Mouse (Mus musculus): ENCODE data around the gene Epha6.

Gene Epha6

DNA sequence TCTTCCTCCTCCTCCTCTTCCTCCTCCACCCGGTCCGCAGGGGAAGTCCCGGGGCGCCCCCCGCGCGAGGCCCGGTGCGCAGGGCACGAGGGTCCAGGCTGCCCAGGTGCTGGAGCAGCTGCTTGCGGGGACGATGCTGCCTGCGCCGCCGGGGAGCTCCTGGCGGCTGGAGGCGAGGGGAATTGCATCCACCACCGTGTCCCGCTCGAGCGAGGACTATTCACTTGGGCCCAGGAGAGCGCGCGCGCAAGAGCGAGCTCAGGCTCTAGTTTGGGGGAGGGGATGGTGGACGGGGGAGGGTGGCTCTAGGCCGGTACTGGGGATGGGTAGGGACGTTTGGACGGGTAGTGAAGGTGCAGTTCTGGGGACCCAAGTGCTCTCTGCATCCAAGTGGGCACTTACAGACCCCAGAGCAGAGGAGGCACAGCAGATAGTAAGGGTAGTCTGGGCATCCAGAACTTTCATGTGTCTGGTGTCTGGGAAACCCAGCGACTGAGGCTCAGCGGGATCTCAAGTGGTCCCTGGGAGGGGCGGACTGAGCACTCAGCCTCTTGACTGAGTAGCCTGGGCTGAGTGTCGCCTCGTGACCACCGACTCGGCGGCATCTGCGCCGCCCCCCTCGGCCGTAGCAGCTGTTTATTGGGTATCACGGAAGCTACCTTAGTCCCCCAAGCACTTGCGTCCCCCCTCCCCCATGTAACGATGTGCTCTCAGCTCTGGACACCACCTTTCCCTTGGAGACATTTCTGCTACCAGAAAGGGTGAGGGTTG lies at the start of gene Epha6:
Epha6 (minus strand) TSS at position 471 of the 771 bp plus-strand sequence.
- DNase-seq (ENCODE audit: low spot score): no peak

DNA sequence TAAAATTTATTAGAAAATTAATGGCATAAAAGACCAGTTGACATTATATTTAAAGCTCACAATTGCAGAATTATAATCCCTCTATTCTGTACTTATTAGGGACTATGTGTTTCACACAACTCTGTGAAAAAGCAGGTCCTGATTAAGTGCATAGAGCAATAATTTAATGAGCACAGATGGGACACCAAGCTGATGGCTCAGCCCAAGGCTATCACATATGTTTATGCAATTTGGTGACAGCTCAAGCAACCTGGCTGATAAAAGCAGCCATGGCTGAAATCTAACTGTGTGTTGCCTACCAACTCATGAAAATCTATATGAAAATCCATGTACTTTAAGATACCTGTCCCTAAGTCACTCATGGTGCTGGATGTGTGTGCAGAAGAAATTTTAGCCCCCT lies 46.4 kb upstream of the Epha6 start:
- DNase-seq (ENCODE audit: low spot score): no peak

DNA sequence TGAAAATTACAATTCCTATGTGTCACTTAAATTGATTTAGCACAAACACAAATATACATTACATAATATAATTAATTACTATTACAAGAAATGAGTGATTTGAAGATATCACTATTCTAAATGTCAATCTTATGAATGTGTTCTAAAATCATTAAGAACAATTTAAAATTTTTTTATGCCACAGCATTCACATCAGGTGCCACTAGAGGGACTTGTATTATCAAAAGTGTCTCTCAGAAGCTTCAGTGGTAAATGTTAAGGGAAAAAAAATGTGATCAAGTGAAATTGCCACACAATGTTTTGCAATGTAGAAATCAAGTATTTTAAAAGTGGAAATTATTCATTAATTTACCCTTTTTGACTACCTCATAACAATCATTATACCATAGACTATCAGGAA lies 22.8 kb upstream of the Epha6 start:
- DNase-seq (ENCODE audit: low spot score): no peak

DNA sequence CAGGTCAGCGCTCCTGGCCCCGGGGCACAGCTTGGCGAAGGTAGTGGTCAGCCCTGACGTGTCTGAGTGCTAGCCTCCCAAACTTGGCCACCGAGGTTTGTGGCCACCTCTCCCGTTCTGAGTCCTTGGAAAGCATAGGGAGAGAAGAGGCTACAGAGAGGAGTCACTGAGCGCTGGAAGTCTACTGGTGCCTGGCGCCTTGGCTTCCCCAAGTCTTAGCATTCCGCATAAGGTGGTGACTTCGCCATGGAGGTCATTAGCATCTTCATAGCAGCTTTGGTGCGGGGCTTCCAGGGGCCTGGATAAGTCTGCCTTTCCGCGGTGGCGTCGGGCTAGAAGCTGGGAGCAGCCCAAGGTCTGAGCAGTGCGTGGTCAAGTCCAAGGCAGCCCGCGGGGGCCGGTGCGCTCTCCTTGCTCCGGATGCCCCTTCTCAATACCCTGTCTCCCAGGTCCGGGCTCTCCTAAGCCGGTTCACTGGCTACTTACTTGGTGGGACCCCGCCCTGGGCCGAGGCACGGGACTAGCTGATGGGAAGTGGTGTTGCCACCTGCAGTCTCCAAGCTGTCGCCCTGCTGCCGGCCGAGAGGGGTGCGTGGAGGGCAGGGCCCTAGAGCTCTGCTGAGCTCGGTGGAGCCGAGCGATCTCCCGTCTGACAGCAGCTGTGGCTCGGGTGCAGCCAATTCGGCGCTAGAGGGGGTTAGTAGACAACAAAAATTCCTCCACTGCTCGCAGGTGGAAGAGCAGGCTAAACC lies 677 bp upstream of the Epha6 start:
- peak; percentile 6 for DNase-seq (ENCODE audit: low spot score)

DNA sequence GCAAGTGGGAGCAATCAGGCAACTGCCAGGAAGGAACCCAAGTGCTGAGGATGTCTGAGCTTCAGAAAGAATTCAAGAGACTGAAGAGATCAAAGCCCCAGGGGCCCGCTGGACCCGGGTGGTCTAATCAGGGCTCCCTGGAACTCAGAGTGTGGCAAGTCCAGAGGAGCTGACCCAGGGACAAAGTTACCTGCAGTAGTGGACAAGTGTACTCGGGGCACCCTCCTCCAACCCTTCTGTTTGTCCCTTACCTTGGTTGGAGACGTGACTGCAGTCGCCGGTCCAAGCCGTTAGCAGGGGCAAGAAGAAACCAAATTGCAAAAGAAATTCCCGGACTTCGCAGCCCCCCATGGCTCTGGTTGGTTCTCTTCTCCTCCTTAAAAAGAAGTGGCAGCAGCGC lies 718 bp downstream of the Epha6 start:
- DNase-seq (ENCODE audit: low spot score): no peak

DNA sequence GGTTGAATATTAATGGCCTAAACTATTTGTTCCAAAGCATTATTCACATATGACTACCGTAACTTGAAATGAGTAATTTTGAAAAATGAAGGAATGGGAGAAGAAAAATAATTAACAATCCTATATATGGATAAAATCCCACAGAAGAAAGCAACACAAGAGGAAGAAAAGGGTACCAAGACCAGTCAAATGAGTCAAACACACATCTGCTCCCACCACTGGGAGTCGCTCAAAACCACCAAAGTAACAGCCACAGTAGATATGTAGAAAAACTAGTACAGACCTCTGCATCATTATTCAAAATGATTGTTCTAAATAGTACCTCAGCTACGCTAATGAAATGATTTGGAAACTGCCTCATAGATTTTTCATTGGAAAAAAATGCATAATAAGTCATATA lies 20.0 kb downstream of the Epha6 start:
- DNase-seq (ENCODE audit: low spot score): no peak

DNA sequence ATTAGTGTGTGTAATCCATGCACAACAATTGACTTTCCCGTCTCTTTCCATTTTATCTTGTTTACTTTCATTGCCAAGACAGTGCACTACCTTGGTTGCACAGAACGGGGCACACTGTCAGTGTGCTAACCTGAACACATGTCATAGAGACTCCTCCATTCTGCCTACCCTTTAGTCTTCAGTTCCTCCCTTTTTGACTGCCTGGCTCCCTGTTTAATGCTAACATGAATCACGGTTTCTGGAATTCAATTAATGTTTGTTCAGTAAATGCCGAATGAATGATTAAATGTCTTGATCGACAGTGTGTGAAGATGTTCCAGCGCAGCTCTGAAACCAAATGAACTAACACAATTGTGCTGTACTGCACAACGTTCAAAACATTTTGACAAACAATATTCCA lies 20.6 kb downstream of the Epha6 start:
- DNase-seq (ENCODE audit: low spot score): no peak

DNA sequence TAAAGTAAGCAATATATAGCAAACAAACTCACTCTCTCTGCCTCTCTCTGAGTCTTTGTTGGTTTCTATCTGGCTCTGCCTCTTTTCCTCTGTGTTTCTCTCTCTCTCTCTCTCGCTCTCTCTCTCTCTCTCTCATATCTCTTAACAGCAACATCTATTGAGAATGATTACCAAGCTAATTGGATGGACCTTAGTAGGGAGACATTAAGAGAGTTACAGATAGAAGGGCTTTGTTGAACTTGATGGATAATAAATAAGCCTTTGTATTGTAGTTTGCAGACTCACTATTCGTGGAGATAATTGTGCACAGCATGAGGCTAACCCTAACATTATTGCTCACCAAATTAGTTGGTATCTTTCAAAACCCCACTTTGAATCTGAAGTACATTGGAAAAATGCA lies 34.8 kb downstream of the Epha6 start:
- no peak for DNase-seq (ENCODE audit: low spot score)

DNA sequence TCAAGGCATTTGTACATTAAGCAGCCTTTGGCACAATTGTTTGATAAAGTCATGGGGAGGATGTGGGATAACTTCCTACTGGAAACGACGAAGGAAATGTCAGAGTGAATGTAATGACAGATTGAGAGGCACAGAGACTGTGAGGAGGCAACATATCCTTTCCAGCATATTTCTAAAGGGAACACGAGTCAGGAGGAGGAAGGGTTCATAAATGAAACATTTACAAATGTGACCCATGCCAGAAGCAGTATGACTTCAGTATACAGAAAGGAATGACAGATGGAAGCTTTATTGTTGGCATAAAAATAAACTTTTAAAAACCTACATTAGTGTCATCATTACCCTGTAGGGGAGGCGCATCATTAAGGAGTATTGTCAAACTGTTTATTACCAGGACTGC lies 60.9 kb downstream of the Epha6 start:
- no peak for DNase-seq (ENCODE audit: low spot score)

DNA sequence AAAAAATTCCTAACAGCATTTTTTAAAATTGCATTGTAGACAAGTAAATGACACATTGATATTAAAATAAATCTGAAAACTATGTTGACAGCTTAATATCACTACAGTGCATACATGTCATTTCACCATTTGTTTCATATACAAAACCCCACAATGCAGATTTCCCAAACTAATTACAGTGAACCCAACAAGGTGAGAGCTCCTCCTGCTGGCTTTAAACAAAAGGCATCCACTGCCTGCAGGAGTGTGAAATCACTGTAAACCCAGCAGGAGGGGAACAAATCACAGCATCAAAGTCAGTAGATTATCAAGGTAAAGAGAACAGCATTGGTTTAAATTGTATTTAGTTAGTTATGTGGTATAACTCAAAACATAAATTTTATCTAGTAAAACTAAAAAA lies 67.1 kb downstream of the Epha6 start:
- DNase-seq (ENCODE audit: low spot score): no peak

DNA sequence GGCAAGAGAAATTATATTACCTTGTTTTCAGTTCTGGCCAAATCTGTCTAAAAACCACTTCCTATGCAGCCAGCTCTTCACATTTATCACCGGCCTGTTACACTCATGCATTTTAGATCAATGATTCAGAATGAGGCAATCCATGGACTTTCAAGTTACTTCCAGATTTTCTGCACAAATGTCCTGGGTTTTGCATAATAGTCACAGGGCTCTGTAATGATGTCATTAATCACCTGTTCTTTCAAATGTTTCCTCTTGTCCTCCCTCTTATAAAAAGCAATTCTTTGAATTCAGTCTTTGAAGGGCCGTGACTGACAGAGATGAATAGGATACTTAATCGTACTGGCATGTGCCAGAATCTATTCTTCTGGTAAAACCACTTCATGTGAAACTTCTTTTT lies 95.6 kb downstream of the Epha6 start:
- DNase-seq (ENCODE audit: low spot score): no peak

DNA sequence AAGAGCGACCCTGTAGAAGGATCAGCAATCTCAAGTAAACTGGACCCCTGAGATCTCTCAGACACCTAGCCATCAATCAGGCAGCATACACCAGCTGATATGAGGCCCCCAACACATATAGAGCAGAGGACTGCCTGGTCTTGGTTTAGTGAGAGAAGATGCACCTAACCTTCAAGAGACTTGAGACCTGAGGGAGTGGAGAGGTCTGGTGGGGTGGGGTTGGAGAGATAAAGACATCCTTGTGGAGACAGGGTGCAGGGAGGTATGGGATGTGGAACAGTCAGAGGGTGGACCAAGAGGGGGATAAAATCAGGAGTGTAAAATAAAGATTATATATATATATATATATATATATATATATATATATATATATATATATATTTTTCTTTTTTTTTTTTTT lies 105.8 kb downstream of the Epha6 start:
- no peak for DNase-seq (ENCODE audit: low spot score)

DNA sequence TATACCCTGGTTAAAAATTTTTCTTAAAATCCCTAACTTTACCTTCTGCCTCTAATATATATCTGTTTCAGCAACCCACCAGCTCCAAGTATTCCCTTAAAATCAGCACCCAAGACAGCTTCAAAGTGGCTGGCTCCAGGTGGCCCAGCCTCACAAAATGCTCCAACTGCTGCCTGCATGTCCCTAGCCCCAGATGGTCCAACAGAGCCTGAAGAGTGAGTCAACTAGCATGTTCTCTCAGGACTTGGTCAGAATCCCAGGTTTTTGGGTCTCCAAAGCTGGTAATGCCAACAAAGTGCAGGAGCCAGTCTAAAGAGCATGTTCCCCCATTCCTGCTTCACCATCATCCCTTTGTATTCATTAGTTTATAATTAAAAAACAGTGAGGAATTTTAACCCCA lies 129.6 kb downstream of the Epha6 start:
- no peak for DNase-seq (ENCODE audit: low spot score)

DNA sequence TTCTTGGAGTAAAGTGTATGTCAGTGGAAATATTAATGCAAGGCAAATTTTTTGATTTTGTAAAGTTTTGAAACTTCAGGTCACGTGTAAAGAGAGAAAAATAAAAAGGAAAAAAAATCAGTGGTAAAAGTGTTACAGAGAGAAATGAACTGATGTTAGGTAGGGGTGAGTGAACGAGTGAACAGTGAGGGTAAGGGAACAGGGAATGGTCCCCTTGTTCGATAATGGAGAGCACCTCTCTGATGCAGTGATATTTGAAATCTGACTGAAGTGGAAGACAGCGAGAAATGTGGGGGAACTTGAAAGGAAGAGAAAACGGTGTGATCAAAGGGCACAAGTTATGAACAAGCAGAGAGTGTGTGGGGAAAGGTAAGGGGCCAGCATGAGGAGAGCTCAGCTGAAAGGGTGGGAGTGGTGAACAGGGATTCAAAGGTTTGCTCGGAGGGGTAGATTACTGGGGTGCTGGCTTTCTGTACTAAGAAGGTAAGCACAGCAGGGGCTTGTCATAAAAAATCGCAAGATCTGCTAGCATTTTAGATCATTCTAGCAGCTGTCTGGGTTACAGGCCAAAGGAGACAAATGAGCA lies 137.0 kb downstream of the Epha6 start:
- DNase-seq (ENCODE audit: low spot score): no peak

DNA sequence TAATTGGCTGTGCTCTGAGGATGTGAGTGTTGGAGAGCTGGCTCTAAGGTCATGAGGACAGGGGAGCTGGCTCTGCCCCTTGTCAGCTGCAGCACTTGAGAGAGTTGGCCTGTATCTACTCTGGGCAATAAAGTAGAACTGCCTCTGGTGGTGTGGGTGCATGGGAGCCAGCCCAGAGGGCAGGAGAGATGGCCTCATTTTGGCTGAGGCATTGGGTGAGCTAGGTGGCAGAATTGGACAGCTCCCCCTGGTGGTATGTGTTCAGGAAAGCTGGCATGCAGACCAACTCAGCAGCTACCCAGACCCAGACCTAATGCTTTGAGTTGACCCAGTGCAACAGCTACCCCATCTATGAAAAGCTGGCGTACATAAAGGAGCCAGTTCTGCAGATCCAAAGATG lies 170.0 kb downstream of the Epha6 start:
- DNase-seq (ENCODE audit: low spot score): peak; percentile 2

DNA sequence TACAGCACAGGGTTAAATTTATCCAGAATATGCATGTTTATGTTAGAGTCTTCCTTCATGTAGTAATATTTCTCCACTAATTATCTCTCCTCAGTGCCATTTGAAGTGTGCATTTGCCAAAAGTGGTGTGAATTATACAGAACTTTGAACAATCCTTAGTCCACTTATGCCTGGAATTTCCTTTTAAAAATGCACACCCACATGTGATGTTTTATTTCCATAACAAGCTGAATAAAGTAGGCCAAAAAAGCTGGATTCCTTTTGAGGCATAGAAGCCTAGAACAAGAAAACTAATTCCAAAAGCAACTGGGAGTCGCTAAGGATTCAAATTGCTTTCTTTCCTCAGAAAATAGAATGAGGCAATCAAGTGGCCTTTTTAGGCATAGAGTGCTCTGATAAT lies 171.1 kb downstream of the Epha6 start:
- DNase-seq (ENCODE audit: low spot score): no peak

DNA sequence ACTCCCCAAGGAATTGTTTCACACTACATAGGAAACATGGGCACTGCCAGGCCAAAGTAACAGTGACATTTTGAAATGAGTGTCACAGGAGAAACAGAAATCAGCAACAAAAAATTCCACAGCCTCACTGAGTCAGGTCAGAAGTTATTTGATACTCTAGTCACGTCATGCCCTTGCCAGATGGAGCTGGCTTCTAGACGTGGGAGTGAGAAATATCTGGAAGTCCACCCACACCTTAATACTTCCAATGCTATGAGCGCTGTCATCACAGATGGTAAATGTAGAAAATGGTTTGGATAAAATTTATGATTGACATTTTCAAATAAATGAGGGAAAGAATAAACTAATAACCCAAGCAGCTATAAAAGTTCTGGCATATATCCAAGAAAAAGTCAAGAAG lies 210.0 kb downstream of the Epha6 start:
- no peak for DNase-seq (ENCODE audit: low spot score)

DNA sequence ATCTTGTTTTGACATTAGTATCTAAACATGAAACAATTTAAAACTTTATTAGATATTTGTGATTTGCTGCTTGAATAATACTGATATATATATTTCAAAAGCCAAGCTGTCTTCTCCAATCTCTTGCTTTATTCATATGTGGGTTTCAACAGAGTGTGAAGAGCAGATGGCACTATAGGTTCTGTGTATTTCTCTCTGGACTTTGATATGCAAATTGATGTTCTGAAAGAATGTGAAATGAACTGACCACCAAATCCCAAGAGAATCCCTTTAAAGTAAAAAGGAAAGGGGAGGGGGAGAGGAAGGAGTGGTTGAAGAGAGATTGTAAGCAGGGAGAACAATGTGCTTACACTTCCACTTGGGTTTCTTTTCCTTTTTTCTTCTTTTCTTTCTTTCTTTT lies 212.4 kb downstream of the Epha6 start:
- no peak for DNase-seq (ENCODE audit: low spot score)

DNA sequence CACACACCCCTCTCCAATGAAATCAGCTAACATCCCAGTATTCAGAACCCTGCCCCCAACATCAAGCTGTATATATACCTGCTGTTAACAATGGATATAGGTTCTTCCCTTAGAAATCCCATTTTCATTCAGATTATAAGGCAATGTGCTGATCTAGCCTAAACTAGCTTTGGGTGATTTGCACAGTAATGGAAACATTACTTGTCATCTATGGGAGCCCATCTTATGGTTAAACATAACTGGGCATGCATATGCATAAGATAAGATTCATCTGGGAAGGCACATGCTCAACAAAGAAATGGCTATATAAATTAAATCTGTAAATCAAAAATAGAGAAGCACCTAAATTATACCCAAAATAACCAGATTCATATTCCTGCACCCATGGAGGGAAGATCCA lies 230.2 kb downstream of the Epha6 start:
- no peak for DNase-seq (ENCODE audit: low spot score)

DNA sequence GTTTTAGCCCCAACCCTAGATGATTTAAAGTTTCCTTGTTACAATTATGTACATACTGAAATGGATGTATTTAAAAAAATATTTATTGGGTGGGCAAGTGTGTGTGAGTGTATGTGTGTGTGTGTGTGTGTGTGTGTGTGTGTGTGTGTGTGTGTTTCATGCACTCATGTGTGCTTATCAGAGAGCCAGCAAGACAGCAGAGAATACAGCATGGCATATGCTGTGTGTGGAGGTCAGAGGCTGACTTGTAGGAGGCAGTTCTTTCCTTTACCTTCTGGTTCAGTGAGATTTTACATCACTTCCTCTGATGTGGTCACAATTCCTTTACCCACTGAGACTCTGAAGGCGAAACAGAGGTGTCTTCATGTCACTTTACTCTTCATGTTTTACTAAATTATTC lies 321.4 kb downstream of the Epha6 start:
- DNase-seq (ENCODE audit: low spot score): no peak

DNA sequence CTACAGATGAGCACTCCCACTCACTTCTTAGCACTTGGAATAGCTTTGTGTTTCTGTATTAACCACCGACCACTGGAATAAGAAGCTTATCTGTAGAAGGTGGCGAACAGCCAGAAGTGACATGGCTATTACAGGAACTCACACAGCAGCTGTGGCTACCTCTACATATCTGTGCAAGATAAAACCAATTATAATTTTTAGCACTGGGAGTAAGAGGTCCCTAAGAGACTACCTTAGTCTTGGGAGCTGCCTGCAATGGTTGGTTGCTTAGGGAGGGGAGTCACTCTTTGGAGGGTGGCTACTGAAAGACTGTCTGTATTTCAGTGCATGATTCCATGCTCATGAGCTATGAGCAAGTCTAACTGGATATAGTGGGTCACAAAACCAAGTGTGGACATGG lies 331.2 kb downstream of the Epha6 start:
- no peak for DNase-seq (ENCODE audit: low spot score)

DNA sequence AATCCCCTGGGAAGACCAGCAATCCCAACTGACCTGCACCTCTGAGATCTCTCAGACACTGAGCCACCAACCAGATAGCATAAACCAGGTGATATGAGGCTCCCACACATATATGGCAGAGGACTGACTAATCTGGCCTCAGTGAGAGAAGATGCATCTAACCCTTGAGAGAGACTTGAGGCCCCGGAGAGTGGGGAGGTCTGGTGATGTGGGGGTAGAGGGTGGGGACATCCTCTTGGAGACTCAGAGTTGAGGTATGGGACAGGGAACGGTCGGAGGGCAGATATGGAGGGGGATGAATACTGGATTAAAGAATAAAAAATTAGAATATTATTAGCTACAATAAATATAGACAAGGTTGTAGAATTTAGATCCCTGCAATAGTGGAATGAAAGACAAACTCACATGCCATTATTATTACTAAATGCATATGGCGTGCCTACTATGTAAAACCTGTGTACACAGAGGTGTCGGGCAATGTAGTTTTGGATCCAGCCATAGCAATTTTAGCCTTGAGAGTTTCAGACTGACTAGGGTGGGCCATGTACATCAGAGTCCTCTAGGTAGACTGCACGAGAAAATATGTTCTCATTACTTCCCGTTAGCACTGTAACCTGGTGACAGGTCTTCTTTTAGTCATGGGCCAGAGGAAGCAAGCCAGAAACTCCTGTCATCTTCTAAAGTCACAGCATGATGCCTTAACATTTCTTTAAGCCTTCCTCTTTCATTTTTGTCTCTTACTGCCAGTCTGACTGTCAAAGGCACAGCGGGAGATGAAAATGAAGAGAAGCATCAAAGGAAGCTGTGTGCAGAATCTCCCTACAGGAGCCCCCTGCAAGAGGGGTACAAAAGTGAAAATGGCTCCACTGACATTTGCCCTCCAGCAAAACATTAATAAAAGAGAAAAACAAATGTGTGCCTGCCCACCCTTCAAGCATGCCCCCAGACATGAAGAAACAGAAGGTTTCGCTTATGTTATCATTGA lies 338.7 kb downstream of the Epha6 start:
- no peak for DNase-seq (ENCODE audit: low spot score)

All from urinary bladder, postnatal 25 days (tissue).